Mouse (Mus musculus) ES-E14 (cell line): Measurements from ENCODE around the gene Sqstm1. TPM values are rescaled to one million over a fixed set of nuclear protein-coding genes. Genes with fewer than 3 reads are reported as not detected.

Experiments
- DNase-seq: peaks from one replicate; pipeline ENCODE4 v3.0.0-alpha.2; 2013; ENCODE audit warnings: low read depth, low spot score
- H3K27ac ChIP-seq: 2 replicates; pipeline ENCODE4 v1.5.1; 2012; ENCODE audit warnings: low read depth, mild to moderate bottlenecking, low read length, moderate library complexity, mixed read lengths; ENCODE audit not compliant: poor library complexity, insufficient read depth, severe bottlenecking
- H3K36me3 ChIP-seq: 2 replicates; pipeline ENCODE4 v1.6.1; 2012; ENCODE audit warnings: mild to moderate bottlenecking, low read length, moderate library complexity, mixed read lengths; ENCODE audit not compliant: control insufficient read depth, poor library complexity, insufficient read depth, severe bottlenecking
- H3K4me1 ChIP-seq, 2 experiments: fragments of 150-350 bp in 1 of 2; sonication (generic) in 1 of 2; 2 replicates each; pipeline ENCODE4 v1.6.1; 2012; ENCODE audit warnings: low read length in 2 of 2, mild to moderate bottlenecking in 1 of 2, mixed read lengths in 1 of 2; ENCODE audit not compliant: control insufficient read depth in 2 of 2, insufficient read depth in 2 of 2, poor library complexity in 1 of 2
- H3K4me3 ChIP-seq, 2 experiments: fragments of 150-350 bp in 1 of 2; sonication (generic) in 1 of 2; 2 replicates each; pipeline ENCODE4 v1.5.1; 2012; ENCODE audit warnings: low read length in 2 of 2, low read depth in 1 of 2, mild to moderate bottlenecking in 1 of 2, mixed read lengths in 1 of 2; ENCODE audit not compliant: insufficient read depth in 1 of 2, poor library complexity in 1 of 2, severe bottlenecking in 1 of 2
- H3K9ac ChIP-seq: 2 replicates; pipeline ENCODE4 v1.6.1; 2012; ENCODE audit warnings: low read depth, mild to moderate bottlenecking, low read length, mixed read lengths; ENCODE audit not compliant: poor library complexity, insufficient read depth, severe bottlenecking
- H3K9me3 ChIP-seq: fragments of 150-350 bp; sonication (generic); 2 replicates; pipeline ENCODE4 v1.6.1; 2012; ENCODE audit warnings: low read depth, mild to moderate bottlenecking, low read length; ENCODE audit not compliant: control insufficient read depth, insufficient read depth
- CHD2 ChIP-seq: IDR thresholded peaks from 2 replicates; pipeline ENCODE4 v1.6.1; 2014; ENCODE audit warnings: mild to moderate bottlenecking, low read depth, low read length, inconsistent platforms
- HCFC1 ChIP-seq: IDR thresholded peaks from 2 replicates; pipeline ENCODE4 v1.6.1; 2012; ENCODE audit warnings: low read length, inconsistent platforms, borderline replicate concordance; ENCODE audit not compliant: insufficient read depth
- MAFK ChIP-seq: IDR thresholded peaks from 2 replicates; pipeline ENCODE4 v1.6.1; 2014; ENCODE audit warnings: mild to moderate bottlenecking, low read depth, low read length, inconsistent platforms; ENCODE audit not compliant: insufficient read depth
- ZC3H11A ChIP-seq: IDR thresholded peaks from 2 replicates; pipeline ENCODE4 v1.6.1; 2012; ENCODE audit warnings: low read depth, mild to moderate bottlenecking, inconsistent platforms, low read length, borderline replicate concordance
- ZNF384 ChIP-seq: IDR thresholded peaks from 2 replicates; pipeline ENCODE4 v1.6.1; 2012; ENCODE audit warnings: low read depth, low read length, inconsistent platforms
- in situ Hi-C, 2 experiments: fragments of 600-800 bp; cut with MboI; formaldehyde crosslinking; loops; one replicate each; pipeline ENCODE4 v1.15.1; 2025; ENCODE audit warnings: low sequenced_read_pairs in 2 of 2, inconsistent platforms in 1 of 2; ENCODE audit not compliant: unreplicated experiment in 2 of 2
- total RNA-seq: library from RNA; depleted of rRNA; stranded (reverse); fragments of 300-350 nt; gene quantifications from 2 replicates; pipeline ENCODE4 v1.2.3, GENCODE M21; 2012

Sqstm1 gene
- total RNA-seq, 1 experiment = 234 TPM

GRCm38 (mm10) chr11:50243926-50244325, 33.3 kb upstream of the Sqstm1 start:
- no peak overlapping the region for H3K4me3 ChIP-seq
- H3K27ac ChIP-seq = no peak overlapping the region
- TF ChIP-seq HCFC1 (no peak), ZC3H11A (no peak), CHD2 (no peak), ZNF384 (no peak), MAFK (no peak)
- no peak overlapping the region for H3K9ac ChIP-seq
- in situ Hi-C loops = no loop called here
- DNase-seq = no peak
- peaks cover 0 to 3% of the 10 kb centered on the region in 2 experiments; a peak in 2 of 4 replicates for H3K4me1 ChIP-seq
- H3K9me3 ChIP-seq = no peaks in the 10 kb centered on the region
- H3K36me3 ChIP-seq = no peaks in the 10 kb centered on the region

- in situ Hi-C loops = no loop called here
- H3K36me3 ChIP-seq = no peaks in the 10 kb centered on the region
- H3K9me3 ChIP-seq = no peaks in the 10 kb centered on the region
- DNase-seq = no peak
- peaks cover 3 to 13% of the 10 kb centered on the region in 2 experiments; a peak in 3 of 4 replicates for H3K4me1 ChIP-seq
- H3K9ac ChIP-seq = no peak overlapping the region
- no peak overlapping the region for H3K4me3 ChIP-seq
- H3K27ac ChIP-seq = no peak overlapping the region
- TF ChIP-seq ZNF384 = no peak
- TF ChIP-seq ZC3H11A = no peak
- TF ChIP-seq CHD2 = no peak
- no peak for TF ChIP-seq HCFC1
- no peak for TF ChIP-seq MAFK
Measured at GRCm38 (mm10) chr11:50240235-50240911, 29.7 kb upstream of the Sqstm1 start.

DNA sequence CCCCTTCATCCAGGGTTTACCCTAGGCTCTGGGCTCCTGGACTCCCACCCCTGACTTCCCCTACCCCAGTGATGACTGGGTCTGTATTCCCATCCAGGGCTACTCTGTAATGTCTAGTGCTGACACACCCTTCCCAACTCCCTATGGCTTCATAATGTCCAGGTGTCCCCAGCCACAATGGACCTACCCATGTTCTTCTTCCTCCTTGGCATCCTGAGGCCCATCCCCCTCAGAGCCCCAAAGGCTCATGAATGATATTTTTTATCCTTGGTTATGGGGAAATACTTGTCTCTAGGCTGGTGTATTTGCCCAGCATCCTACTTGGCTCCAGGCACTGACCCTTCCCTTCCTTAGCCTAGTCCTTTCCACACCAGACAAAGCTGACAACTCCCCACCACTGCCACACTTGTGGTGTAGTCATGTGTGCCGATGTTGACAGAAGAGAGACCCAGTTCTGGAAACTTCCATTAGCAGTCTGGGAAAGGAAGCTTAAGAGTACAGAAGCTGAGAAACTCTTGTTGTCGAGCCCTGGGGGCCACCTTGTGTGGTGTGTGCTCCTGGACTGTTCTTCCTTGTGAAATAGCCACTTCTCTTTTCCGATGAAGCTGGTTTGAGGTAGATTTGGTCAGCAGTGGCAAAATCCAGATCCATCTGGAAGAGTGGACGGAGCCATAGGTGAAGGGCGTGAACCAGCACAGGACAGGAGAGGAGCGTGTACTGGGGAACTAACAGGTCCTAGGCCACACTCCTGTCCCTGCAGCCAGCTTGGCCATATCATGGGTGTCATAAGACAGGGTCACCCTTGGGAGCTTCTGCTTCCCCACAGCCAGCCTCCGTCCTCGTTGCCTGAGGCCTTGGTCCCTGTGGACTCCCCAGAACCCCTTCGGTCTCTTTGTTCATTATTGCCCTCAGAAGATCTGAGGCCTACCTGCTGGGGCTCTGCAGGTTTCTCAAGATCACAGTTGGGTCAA, 28.5 kb upstream of the Sqstm1 start:
- no peak for TF ChIP-seq ZC3H11A
- no peak overlapping the region for H3K27ac ChIP-seq
- H3K4me3 ChIP-seq = no peak overlapping the region; a peak in 1 of 4 replicates
- no peaks in the 10 kb centered on the region for H3K9me3 ChIP-seq
- H3K4me1 ChIP-seq = peaks cover 3 to 16% of the 10 kb centered on the region in 2 experiments; a peak in 3 of 4 replicates
- no peaks in the 10 kb centered on the region for H3K36me3 ChIP-seq
- no peak for DNase-seq
- no peak overlapping the region for H3K9ac ChIP-seq
- in situ Hi-C loops = no loop called here

DNA sequence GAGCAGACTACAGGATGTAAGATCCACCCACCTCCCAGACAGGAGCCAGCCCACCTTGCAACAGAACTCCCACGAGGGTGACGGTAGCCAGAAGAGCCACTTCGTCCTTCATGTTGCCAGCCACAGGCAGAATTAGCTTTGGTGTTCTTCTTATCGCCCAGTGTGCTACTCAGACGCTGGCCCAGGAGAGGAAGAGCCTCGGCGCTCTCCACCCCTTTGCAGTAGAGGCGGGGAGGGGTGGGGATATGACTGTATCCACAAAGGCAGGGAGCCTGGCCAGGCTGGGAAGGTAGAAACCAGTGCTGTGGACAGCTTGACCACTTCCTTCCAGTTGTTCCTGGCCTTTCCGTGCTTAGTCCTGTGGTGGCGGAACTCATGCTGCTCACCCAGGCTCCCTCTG, 27.7 kb upstream of the Sqstm1 start, which contains the start of gene Ltc4s:
Gene Ltc4s (minus strand): TSS at position 293 of the 400 bp plus-strand sequence.
- Histone ChIP-seq H3K36me3 (peaks cover 3% of the 10 kb centered on the region), H3K9me3 (no peaks in the 10 kb centered on the region), H3K4me1 (peaks cover 3 to 16% of the 10 kb centered on the region in 2 experiments; a peak in 3 of 4 replicates), H3K27ac (no peak within 1 kb of the TSS), H3K9ac (peak within 1 kb of the TSS; percentile 82), H3K4me3 (peak within 1 kb of the TSS; percentile 81 to 87)
- in situ Hi-C loops = no loop called here
- no peak for DNase-seq
- TF ChIP-seq ZNF384 (no peak), CHD2 (no peak), MAFK (no peak), ZC3H11A (no peak), HCFC1 (no peak)
